Mouse (Mus musculus): ENCODE measurements around the gene Zdhhc20.

GRCm38 (mm10) chr14:57881793-57882192, 8.3 kb downstream of the Zdhhc20 start:
- no peak for TF ChIP-seq POLR2A (IDR thresholded peaks at IDR 0.05; ENCODE audit: insufficient read depth, low read depth, low read length)
- peak; percentile 62 for TF ChIP-seq CTCF (IDR thresholded peaks at IDR 0.05)

Data from heart, adult 2 months (tissue).